Mouse (Mus musculus) liver, adult 2 months (tissue): Measurements from ENCODE around the gene Arhgap42.
A peak's percentile ranks its signal among the peaks of the same experiment; 100 is the strongest.

ENCODE experiments used
- CTCF ChIP-seq: fragments of 200-500 bp; IDR thresholded peaks from 2 replicates; pipeline ENCODE4 v1.5.1; 2011; ENCODE audit warnings: low read depth, low read length, control low read depth
- POLR2A ChIP-seq: fragments of 200-500 bp; IDR thresholded peaks from 2 replicates; pipeline ENCODE4 v1.6.1; 2011; ENCODE audit warnings: low read length, control low read depth; ENCODE audit not compliant: insufficient read depth; ENCODE audit errors: extremely low read depth

- peak; percentile 32; the same call in 1 of the 2 replicates for TF ChIP-seq CTCF
- no peak for TF ChIP-seq POLR2A
Measured at GRCm38 (mm10) chr9:8964512-8965133, 274.3 kb downstream of the Arhgap42 start.
